29 mouse cellular contexts compared by ENCODE assay signal in genomic region chr11:40251131-40251530, GRCm38 (mm10).
"Had no signal": no experiment of that assay in that cellular context is flagged by ENCODE, and none has a peak within 500 bp of the region (broad histone marks: within the 10 kb centered on the region; RNA-seq: fewer than 3 reads in every experiment).

No protein-coding gene starts in this region.

- H3K4me1 ChIP-seq: limb, embryonic 10.5 days; limb, embryonic 12.5 days; limb, embryonic 13.5 days; limb, embryonic 15.5 days; liver, embryonic 12.5 days; liver, embryonic 13.5 days; liver, embryonic 15.5 days; lung, embryonic 15.5 days; megakaryocyte, embryonic 14.5 days; midbrain, embryonic 10.5 days; midbrain, embryonic 12.5 days; midbrain, embryonic 13.5 days; midbrain, embryonic 15.5 days had no signal

- H3K9ac ChIP-seq: limb, embryonic 12.5 days; limb, embryonic 13.5 days; limb, embryonic 15.5 days; liver, embryonic 12.5 days; liver, embryonic 13.5 days; liver, embryonic 14.5 days; liver, embryonic 15.5 days; liver, postnatal 0 days; lung, embryonic 14.5 days; lung, embryonic 15.5 days; midbrain, embryonic 12.5 days; midbrain, embryonic 13.5 days; midbrain, embryonic 15.5 days had no signal

- H3K36me3 ChIP-seq: limb, embryonic 10.5 days; limb, embryonic 12.5 days; limb, embryonic 13.5 days; limb, embryonic 15.5 days; liver, embryonic 12.5 days; liver, embryonic 13.5 days; liver, embryonic 15.5 days; lung, embryonic 15.5 days; midbrain, embryonic 10.5 days; midbrain, embryonic 12.5 days; midbrain, embryonic 13.5 days; midbrain, embryonic 15.5 days had no signal

- DNase-seq: left cerebral cortex, postnatal 4 days; liver; liver, embryonic 13.5 days; liver, postnatal 0 days; lung, adult 18-20 months; lung, adult 2 months; lung, embryonic 14.5 days; lung, postnatal 10 days; lung, postnatal 14 days; lung, postnatal 36 days; lung, postnatal 4 days; midbrain, embryonic 14.5 days had no signal

- H3K27ac ChIP-seq: limb, embryonic 10.5 days; limb, embryonic 12.5 days; limb, embryonic 13.5 days; limb, embryonic 15.5 days; liver, embryonic 12.5 days; liver, embryonic 13.5 days; liver, embryonic 14.5 days; liver, embryonic 15.5 days; lung, embryonic 15.5 days; macrophage; midbrain, embryonic 10.5 days; midbrain, embryonic 12.5 days; midbrain, embryonic 13.5 days; midbrain, embryonic 15.5 days had no signal

- H3K27me3 ChIP-seq: limb, embryonic 12.5 days; limb, embryonic 13.5 days; limb, embryonic 15.5 days; liver, embryonic 12.5 days; liver, embryonic 13.5 days; liver, embryonic 15.5 days; lung, embryonic 15.5 days; megakaryocyte, embryonic 14.5 days; midbrain, embryonic 12.5 days; midbrain, embryonic 13.5 days; midbrain, embryonic 15.5 days had no signal

- H3K4me3 ChIP-seq: limb, embryonic 10.5 days; limb, embryonic 12.5 days; limb, embryonic 13.5 days; limb, embryonic 15.5 days; liver, embryonic 12.5 days; liver, embryonic 13.5 days; liver, embryonic 15.5 days; lung, embryonic 15.5 days; megakaryocyte, embryonic 14.5 days; midbrain, embryonic 10.5 days; midbrain, embryonic 12.5 days; midbrain, embryonic 13.5 days; midbrain, embryonic 15.5 days; myocyte had no signal

- H3K9me3 ChIP-seq: limb, embryonic 10.5 days; limb, embryonic 12.5 days; limb, embryonic 13.5 days; limb, embryonic 15.5 days; liver, embryonic 12.5 days; liver, embryonic 13.5 days; liver, embryonic 15.5 days; lung, embryonic 15.5 days; midbrain, embryonic 10.5 days; midbrain, embryonic 12.5 days; midbrain, embryonic 13.5 days; midbrain, embryonic 15.5 days had no signal

- H3K4me2 ChIP-seq: limb, embryonic 12.5 days; limb, embryonic 13.5 days; limb, embryonic 15.5 days; liver, embryonic 11.5 days; liver, embryonic 12.5 days; liver, embryonic 13.5 days; liver, embryonic 15.5 days; lung, embryonic 14.5 days; lung, embryonic 15.5 days; midbrain, embryonic 11.5 days; midbrain, embryonic 12.5 days; midbrain, embryonic 13.5 days; midbrain, embryonic 15.5 days had no signal
